Mouse (Mus musculus): ENCODE data around the gene Tmtc1.

Tmtc1 gene

GRCm38 (mm10) chr6:148302261-148302660 lies 141.9 kb downstream of the Tmtc1 start:
- no peak for DNase-seq

- DNase-seq, result no peak
These were observed 147.1 kb downstream of the Tmtc1 start for GRCm38 (mm10) chr6:148297086-148297485.

GRCm38 (mm10) chr6:148296418-148296817 lies 147.8 kb downstream of the Tmtc1 start:
- no peak for DNase-seq

- no peak for DNase-seq
These were observed 149.7 kb downstream of the Tmtc1 start for GRCm38 (mm10) chr6:148294506-148294905.

GRCm38 (mm10) chr6:148290865-148291264 lies 153.3 kb downstream of the Tmtc1 start:
- DNase-seq, result no peak

GRCm38 (mm10) chr6:148283224-148283881 lies 160.8 kb downstream of the Tmtc1 start:
- no peak for DNase-seq

GRCm38 (mm10) chr6:148279240-148279639 lies 164.9 kb downstream of the Tmtc1 start:
- DNase-seq, result no peak

GRCm38 (mm10) chr6:148276418-148276817 lies 167.8 kb downstream of the Tmtc1 start:
- no peak for DNase-seq

- DNase-seq, result no peak
These were observed 169.1 kb downstream of the Tmtc1 start for GRCm38 (mm10) chr6:148275046-148275445.

GRCm38 (mm10) chr6:148260729-148261101 lies 183.5 kb downstream of the Tmtc1 start:
- no peak for DNase-seq

- no peak for DNase-seq
These were observed 184.0 kb downstream of the Tmtc1 start for GRCm38 (mm10) chr6:148259979-148260728.

GRCm38 (mm10) chr6:148259074-148259473 lies 185.1 kb downstream of the Tmtc1 start:
- no peak for DNase-seq

GRCm38 (mm10) chr6:148257805-148258204 lies 186.4 kb downstream of the Tmtc1 start:
- no peak for DNase-seq

- no peak for DNase-seq
These were observed 188.1 kb downstream of the Tmtc1 start for GRCm38 (mm10) chr6:148256109-148256508.

- DNase-seq, result no peak
These were observed 188.7 kb downstream of the Tmtc1 start for GRCm38 (mm10) chr6:148255395-148256053.

- DNase-seq, result no peak
These were observed 195.0 kb downstream of the Tmtc1 start for GRCm38 (mm10) chr6:148249221-148249620.

- DNase-seq, result peak; percentile 65
These were observed 195.6 kb downstream of the Tmtc1 start for GRCm38 (mm10) chr6:148248625-148249024.

GRCm38 (mm10) chr6:148246544-148246943 lies 197.6 kb downstream of the Tmtc1 start:
- no peak for DNase-seq

GRCm38 (mm10) chr6:148244836-148245235 lies 199.4 kb downstream of the Tmtc1 start:
- no peak for DNase-seq

- no peak for DNase-seq
These were observed 201.9 kb downstream of the Tmtc1 start for GRCm38 (mm10) chr6:148242304-148242703.

GRCm38 (mm10) chr6:148241685-148242084 lies 202.5 kb downstream of the Tmtc1 start:
- DNase-seq, result no peak

- DNase-seq, result no peak
These were observed 204.9 kb downstream of the Tmtc1 start for GRCm38 (mm10) chr6:148239311-148239710.

GRCm38 (mm10) chr6:148237453-148237852 lies 206.7 kb downstream of the Tmtc1 start:
- DNase-seq, result no peak
